Mouse (Mus musculus): ENCODE measurements around the gene Olfr64.

The Olfr64 gene

GRCm38 (mm10) chr7:103894385-103894784, at the start of gene Olfr64:
Gene Olfr64 (minus strand): TSS chr7:103894485.
- DNase-seq = no peak

DNA sequence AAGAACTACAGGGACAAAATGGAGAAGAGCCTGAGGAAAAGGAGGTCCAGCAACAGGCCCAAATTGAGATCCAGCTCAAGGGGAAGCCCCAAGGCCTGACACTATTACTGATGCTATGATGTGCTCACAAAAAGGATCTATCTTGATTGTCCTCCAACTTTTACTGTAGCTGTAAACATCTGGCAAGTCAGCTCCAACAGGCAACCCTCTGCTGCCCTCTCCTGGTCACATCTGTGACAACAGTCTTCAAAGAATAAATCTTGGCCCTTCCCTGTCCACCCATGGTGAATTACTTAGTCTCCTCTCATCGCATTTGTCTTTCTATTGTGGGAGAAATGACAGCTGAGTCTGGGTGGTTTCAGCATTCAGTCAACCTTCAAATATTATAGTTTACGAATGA, 48.4 kb upstream of the Olfr64 start:
- no peak for DNase-seq

GRCm38 (mm10) chr7:103934264-103934663, 40.0 kb upstream of the Olfr64 start, which contains the start of gene Olfr632:
Gene Olfr632 (plus strand): TSS chr7:103934347.
- no peak for DNase-seq

GRCm38 (mm10) chr7:103928525-103928924, 34.2 kb upstream of the Olfr64 start, which contains the start of gene Olfr631:
Gene Olfr631 (plus strand): TSS chr7:103928825.
- DNase-seq = no peak

GRCm38 (mm10) chr7:103915338-103915737, 21.1 kb upstream of the Olfr64 start:
- DNase-seq = no peak

DNA sequence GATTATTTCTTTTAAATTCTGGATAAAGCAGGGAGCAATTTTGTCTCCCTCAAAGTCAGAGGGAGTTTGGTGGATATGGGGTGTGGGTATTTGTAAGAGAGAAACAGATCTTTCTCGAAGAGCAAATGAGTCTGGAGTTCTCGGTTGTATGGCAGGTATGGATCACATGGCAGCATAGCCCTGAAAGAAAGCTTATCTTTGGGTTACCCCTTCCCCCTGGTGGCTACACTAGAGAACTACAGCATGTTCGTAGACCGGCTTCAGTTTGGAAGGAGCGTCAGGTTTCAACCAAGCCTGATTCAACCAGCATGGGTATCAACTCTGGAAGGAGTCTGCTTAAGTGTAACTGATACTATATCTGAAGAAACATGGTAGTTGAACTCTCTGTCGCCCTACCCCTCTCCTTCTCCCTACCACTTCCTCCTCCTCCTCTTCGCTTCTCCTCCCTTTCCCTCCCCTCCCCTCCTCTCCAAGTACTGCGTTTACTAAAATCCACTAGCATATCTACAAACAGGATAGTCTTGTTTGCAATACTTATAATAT, 18.8 kb upstream of the Olfr64 start:
- DNase-seq = no peak

- DNase-seq = no peak
Observed at GRCm38 (mm10) chr7:103910047-103910446, 15.8 kb upstream of the Olfr64 start.

- DNase-seq = no peak
Observed at GRCm38 (mm10) chr7:103903187-103903586, 8.9 kb upstream of the Olfr64 start, which contains the start of gene Olfr65. Gene Olfr65 (plus strand): TSS chr7:103903487.

DNA sequence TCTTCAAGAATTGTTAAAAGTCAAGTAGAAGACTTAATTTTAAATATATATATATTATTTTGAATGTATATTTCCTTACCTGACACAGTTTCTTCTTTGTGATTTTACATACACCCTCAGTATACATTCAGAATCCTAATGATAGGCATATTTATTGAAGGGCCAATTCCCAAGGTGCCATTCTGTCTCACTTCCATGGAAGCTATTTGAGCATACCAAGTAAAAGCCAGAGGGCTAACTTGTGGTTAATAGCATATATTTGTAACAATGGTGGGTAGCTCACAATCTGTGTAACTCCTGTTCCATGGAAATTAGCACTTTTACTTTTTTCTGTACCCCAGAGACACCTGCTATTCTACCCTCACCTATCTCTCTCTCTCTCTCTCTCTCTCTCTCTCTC, 8.1 kb downstream of the Olfr64 start, which contains the start of gene Olfr66:
TSS of gene Olfr66 (minus strand) at position 101 of the 400 bp plus-strand sequence.
- DNase-seq = no peak

DNA sequence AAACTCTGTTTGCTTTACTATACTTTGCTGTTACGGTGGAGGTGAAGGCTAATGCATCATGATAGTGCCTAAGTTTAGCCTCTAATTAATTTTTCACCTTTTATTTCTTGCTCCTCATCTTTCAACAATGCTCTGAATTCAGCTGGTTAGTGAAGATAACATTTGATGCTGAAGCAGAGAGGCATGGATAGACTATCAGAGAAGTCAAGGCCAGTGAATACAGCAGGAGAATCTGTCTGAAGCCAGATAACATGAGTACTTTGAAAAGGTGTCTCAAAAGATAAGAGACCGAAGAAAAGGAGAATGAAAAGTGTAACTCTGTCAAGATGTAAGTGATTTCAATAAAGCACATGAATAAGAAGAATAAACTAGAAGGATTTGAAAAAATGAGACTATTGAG, 17.2 kb downstream of the Olfr64 start:
- DNase-seq = no peak

GRCm38 (mm10) chr7:103874451-103874850, 19.8 kb downstream of the Olfr64 start:
- DNase-seq = no peak

DNA sequence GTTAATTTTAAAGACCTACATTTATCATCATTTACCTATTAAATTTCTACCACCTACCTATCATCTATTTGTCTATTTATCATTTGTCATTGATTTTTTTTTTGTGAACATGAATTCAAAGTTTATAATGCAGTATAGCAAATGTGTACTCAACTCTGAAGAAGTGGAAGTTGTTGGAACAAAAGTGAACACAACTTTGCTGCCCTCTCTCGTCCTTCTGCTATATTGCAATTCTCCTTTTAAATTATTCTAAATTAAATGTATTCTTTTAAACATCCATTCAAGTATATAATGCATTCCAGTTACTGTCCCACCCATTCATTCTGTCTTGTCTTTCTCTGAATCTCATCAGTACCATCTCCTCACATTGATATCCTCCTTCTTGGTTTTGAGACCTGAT, 21.2 kb downstream of the Olfr64 start:
- DNase-seq = no peak

GRCm38 (mm10) chr7:103870667-103871066, 23.6 kb downstream of the Olfr64 start:
- DNase-seq = no peak

GRCm38 (mm10) chr7:103865716-103866115, 28.6 kb downstream of the Olfr64 start:
- DNase-seq = no peak

DNA sequence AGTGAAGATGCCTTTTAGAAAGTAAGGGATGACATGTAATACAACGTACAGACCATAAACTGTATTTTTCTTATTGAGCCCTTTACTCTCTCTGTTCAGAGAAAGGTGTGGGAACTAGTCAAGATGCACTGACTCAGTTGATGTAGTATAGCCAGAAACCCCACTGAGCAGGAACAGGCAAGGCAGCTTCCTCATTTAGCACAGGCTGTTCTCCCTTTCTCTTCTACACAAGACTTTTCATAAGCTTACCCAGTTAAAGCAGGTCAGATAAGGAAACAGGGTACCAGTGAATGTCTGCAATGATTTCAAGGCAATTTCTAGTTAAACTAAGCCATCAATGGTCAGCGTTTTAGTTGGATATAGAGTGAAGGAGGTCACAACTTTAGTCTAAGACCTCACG, 32.8 kb downstream of the Olfr64 start:
- no peak for DNase-seq

- no peak for DNase-seq
Observed at GRCm38 (mm10) chr7:103860855-103861254, 33.4 kb downstream of the Olfr64 start.

DNA sequence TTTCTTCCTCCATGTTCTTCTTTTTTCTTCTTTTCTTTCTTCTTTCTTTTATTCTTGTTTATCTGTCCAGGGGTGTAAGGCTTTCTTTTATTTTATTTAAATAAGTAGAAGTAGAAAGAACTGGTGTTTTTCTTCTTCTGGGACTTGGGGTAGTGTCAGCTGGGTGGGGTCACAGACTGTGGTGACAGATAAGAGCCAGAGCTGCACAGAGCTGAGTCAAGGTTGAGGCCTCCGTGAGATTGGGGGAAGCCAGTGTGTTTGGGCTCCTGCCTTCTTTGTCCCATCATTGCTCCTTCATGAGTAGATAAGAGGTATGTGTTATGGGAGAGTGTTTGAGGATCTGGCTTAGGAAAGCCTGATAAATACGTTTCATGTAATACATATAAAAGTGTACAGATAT, 35.2 kb downstream of the Olfr64 start:
- no peak for DNase-seq

DNA sequence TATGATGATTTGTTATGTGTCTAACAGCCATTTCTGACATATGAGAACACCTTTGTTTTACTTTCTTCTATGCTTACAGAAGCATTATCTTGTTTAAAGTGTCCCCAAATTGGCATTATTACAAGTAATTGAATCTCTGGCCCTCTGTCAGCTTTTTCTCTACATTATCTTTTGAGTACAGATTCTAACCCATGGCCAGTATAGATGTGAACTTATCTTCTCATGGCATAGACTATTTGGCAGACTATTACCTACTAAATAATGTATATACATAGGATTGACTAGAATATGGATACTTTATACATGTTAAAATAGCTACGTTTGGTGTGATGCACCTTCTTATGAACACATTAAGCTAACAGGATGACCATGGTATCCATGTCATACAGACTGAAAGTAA, 39.6 kb downstream of the Olfr64 start:
- no peak for DNase-seq

GRCm38 (mm10) chr7:103853090-103853489, 41.2 kb downstream of the Olfr64 start, which contains the start of gene Hbb-y:
Gene Hbb-y (minus strand): TSS chr7:103853216.
- no peak for DNase-seq

DNA sequence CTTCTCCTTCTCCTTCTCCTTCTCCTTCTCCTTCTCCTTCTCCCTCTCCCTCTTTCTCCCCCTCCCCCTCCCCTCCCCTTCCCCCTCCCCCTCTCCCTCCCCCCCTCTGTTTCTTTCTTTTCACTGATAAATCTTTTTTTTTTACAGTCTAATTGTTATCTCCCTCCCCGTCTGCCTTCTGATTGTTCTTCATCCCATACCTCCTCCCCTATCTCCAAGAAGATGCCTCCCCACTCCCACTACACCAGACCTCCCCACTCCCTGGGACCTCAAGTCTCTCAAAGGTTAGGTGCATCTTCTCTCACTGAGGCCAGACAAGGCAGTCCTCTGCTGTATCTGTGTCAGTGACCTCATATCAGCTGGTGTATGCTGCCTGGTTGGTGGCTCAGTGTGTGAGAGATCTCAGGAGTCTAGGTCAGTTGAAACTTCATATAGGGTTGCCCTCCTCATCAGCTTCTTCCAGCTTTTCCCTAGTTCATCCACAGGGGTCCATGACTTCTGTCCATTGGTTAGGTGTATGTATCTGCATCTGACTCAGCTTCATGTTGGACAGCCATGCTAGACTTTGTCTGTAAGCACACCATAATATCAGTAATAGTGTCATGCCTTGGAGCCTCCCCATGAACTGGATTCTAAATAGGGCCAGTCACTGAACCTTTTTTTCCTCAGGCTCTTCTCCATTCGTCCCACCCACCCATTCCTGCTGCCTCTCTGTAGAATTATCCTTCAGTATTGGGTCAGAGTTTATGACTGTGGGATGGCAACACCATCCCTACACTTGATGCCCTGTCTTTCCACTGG, 49.6 kb downstream of the Olfr64 start:
- no peak for DNase-seq

DNA sequence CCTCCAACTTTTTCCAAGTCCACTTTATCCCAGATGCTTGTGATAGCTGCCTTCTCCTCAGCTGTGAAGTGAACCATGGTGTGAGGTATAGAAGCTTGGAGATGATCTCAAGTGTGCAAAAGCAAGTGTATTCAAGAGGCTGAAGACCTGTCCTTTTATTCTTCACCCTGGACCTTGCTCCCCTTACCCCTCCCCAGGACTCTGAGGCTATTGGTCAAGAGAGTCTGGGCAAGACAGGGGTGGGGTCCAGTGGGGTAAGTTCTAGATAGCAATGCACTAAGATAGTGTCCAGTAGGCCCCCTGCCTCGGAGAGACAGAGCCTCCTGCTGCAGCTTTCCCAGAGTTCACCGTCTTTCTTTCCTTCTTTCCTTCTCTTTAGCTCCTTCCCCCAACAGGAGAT, 51.3 kb downstream of the Olfr64 start, which contains the start of gene Hbb-bh1:
TSS of gene Hbb-bh1 (minus strand) at position 131 of the 400 bp plus-strand sequence.
- no peak for DNase-seq

DNA sequence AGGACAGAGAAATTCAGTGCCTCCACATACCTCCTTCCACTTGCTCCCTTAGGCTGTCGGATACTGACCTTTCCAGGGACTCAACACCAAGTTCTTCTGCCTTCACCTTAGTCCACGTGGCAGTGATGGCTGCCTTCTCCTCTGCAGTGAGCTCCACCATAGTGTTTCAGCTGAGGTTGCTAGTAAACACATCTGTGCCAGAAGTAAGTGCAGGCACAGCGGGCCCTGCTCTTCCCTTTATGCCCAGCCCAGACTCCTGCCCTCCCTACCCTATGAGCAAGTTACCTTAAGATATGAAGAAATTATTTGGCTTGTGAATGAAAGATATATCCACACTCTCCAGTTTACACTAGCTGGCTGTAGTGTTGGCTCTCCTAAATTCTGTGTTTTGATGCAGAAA, 54.0 kb downstream of the Olfr64 start, which contains the start of gene Hbb-bh2:
TSS of gene Hbb-bh2 (minus strand) at position 253 of the 400 bp plus-strand sequence.
- DNase-seq = no peak

All from layer of hippocampus, adult 9-11 months (tissue).